Comparison of ENCODE assay signal across 14 mouse cellular contexts in genomic region chrY:90734334-90734696, GRCm38 (mm10). TPM values are rescaled to one million over a fixed set of nuclear protein-coding genes. Genes with fewer than 3 reads are reported as not detected.
DNase-seq lines count a peak whose midpoint lies in the region; ATAC-seq and TF ChIP-seq lines count a peak whose summit lies in the region.
"Not testable (repeated sequence)": the region's sequence is repeated elsewhere in the genome, so short reads cannot be mapped to it uniquely, and the experiment has no call there.
"Had no signal": no experiment of that assay in that cellular context is flagged by ENCODE, and none has a peak within 500 bp of the region (broad histone marks: within the 10 kb centered on the region; RNA-seq: fewer than 3 reads in every experiment).

No protein-coding gene starts in this region.

- 65% methylated on average over 6 of the region's 8 CpGs for WGBS in lung, embryonic 14.5 days

- dilution Hi-C loops in CH12.LX (cut with MboI; ENCODE audit: extremely low pct_ligation_motif_present, extremely low pct_unique_long_range_greater_than_20kb, low sequenced_read_pairs) = not testable (repeated sequence)

- DNase-seq in CH12.LX (ENCODE audit: extremely low read depth) = peak; percentile 97
- DNase-seq in adrenal gland, adult 8-10 months = peak; percentile 4
- DNase-seq in gastrocnemius, postnatal 10 days = peak; percentile 17
- DNase-seq in kidney, adult 18-20 months = peak; percentile 46
- peak; percentile 19 for DNase-seq in lung, embryonic 14.5 days
- peak; percentile 25 for DNase-seq in right cerebral cortex, postnatal 14 days
- peak; percentile 18 to 80 for DNase-seq in urinary bladder, postnatal 4 days (ENCODE audit: low spot score in 2 of 2)

- in situ Hi-C loops in CH12.LX (cut with MboI; ENCODE audit: low pct_ligation_motif_present, low pct_unique_long_range_greater_than_20kb, low sequenced_read_pairs) = not testable (repeated sequence)

- H3K36me3 ChIP-seq in CH12.LX (replicated peaks in 1 of 2; ENCODE audit: control insufficient read depth in 1 of 2, insufficient read depth in 1 of 2, low read length in 1 of 2) = peaks cover 19 to 27% of the 10 kb centered on the region in 2 experiments
- peaks cover 36% of the 10 kb centered on the region for H3K36me3 ChIP-seq in lung, embryonic 14.5 days (ENCODE audit: insufficient read depth)

- peak; percentile 34; the same call in 1 of the 2 replicates for ATAC-seq in common myeloid progenitor, adult 5-6 weeks (replicated peaks; ENCODE audit: low read depth, poor library complexity, severe bottlenecking)
- ATAC-seq in lung, embryonic 14.5 days (ENCODE audit: insufficient read depth) = not testable (repeated sequence)

- not testable (repeated sequence) for H3K9ac ChIP-seq in CH12.LX (ENCODE audit: insufficient read depth, low read depth); lung, embryonic 14.5 days

- H3K4me2 ChIP-seq in CH12.LX (ENCODE audit: insufficient read depth, low read depth, poor library complexity, severe bottlenecking); lung, embryonic 14.5 days: not testable (repeated sequence)

- peaks cover 27% of the 10 kb centered on the region for H3K9me3 ChIP-seq in CH12.LX (replicated peaks; ENCODE audit: low read length)
- H3K9me3 ChIP-seq in lung, embryonic 14.5 days (ENCODE audit: low read depth, low read length) = peaks cover 29% of the 10 kb centered on the region

- TF ChIP-seq CTCF in CH12.LX (conservative IDR thresholded peaks at IDR 0.05 in 1 of 2, IDR thresholded peaks at IDR 0.05 in 1 of 2; ENCODE audit: low read depth in 2 of 2, low read length in 2 of 2); lung, embryonic 14.5 days (IDR thresholded peaks at IDR 0.05; ENCODE audit: low read depth): not testable (repeated sequence)

- H3K27ac ChIP-seq in CH12.LX (ENCODE audit: insufficient read depth, low read depth); lung, embryonic 14.5 days (ENCODE audit: low read depth): not testable (repeated sequence)

- not testable (repeated sequence) for H3K27me3 ChIP-seq in CH12.LX (replicated peaks); lung, embryonic 14.5 days (ENCODE audit: insufficient read depth, low read length)

- H3K4me1 ChIP-seq in CH12.LX (ENCODE audit: control insufficient read depth in 1 of 2, insufficient read depth in 2 of 2); lung, embryonic 14.5 days (ENCODE audit: insufficient read depth): not testable (repeated sequence)

- TF ChIP-seq POLR2A in CH12.LX (IDR thresholded peaks at IDR 0.05; ENCODE audit: low read depth, low read length) = not testable (repeated sequence)

- H3K4me3 ChIP-seq in CH12.LX (replicated peaks in 1 of 3; ENCODE audit: low read depth in 2 of 3, low read length in 2 of 3, poor library complexity in 1 of 3); lung, embryonic 14.5 days (ENCODE audit: low read depth, low read length): not testable (repeated sequence)

- TF ChIP-seq EP300 in CH12.LX (IDR thresholded peaks at IDR 0.05; ENCODE audit: low read length) = not testable (repeated sequence)

- H3K79me2 ChIP-seq in CH12.LX (replicated peaks; ENCODE audit: control insufficient read depth, extremely low read depth, insufficient read depth, poor library complexity, severe bottlenecking) = not testable (repeated sequence)

- not testable (repeated sequence) for TF ChIP-seq RAD21 in CH12.LX (IDR thresholded peaks at IDR 0.05; ENCODE audit: low read depth, low read length)

RNA-seq across cellular contexts. Expression of gene Gm21860, which starts 20.3 kb away (rescaled TPM):
- not detected in 2 replicates for total RNA-seq in CH12.LX (2012; rRNA removed)
- not detected in 2 replicates for total RNA-seq in CH12.LX (2014; rRNA removed)
- polyA plus RNA-seq in CH12.LX (2012; ENCODE audit: insufficient read length, low read depth) = not detected in 2 replicates
- not detected for total RNA-seq in adrenal gland, adult 8-10 months (2022)
- not detected in 2 replicates for total RNA-seq in common myeloid progenitor, adult 5-6 weeks (2017)
- total RNA-seq in gastrocnemius, postnatal 10 days (2021) = not detected
- not detected in 2 replicates for polyA plus RNA-seq in lung, embryonic 14.5 days (2014; fragmentation: Nextera tagmentation; extraction: Ambion mirVana)
- polyA plus RNA-seq: activated CD4-positive, CD25-positive, alpha-beta regulatory T cell, adult 4 months; forebrain, embryonic 16.5 days; heart, embryonic 14.5 days; liver, embryonic 14.5 days; midbrain, embryonic 10.5 days; stomach, embryonic 15.5 days had no signal

RNA-seq across cellular contexts. Expression of gene Gm47283, which starts 50.2 kb away (rescaled TPM):
- not detected in 2 replicates for total RNA-seq in CH12.LX (2012; rRNA removed)
- not detected in 2 replicates for total RNA-seq in CH12.LX (2014; rRNA removed)
- not detected in 2 replicates for polyA plus RNA-seq in CH12.LX (2012; ENCODE audit: insufficient read length, low read depth)
- total RNA-seq in adrenal gland, adult 8-10 months (2022) = not detected
- total RNA-seq in common myeloid progenitor, adult 5-6 weeks (2017) = not detected in 2 replicates
- total RNA-seq in gastrocnemius, postnatal 10 days (2021) = not detected
- not detected in 2 replicates for polyA plus RNA-seq in lung, embryonic 14.5 days (2014; fragmentation: Nextera tagmentation; extraction: Ambion mirVana)
- polyA plus RNA-seq: activated CD4-positive, CD25-positive, alpha-beta regulatory T cell, adult 4 months; forebrain, embryonic 16.5 days; heart, embryonic 14.5 days; liver, embryonic 14.5 days; midbrain, embryonic 10.5 days; stomach, embryonic 15.5 days had no signal

Comparison
In these comparisons a context has a peak if more than half of its experiments do, and no peak if none do; other contexts are left out.
1. DNase-seq: peak in every context shown above with its lines; median percentile 97 in CH12.LX; 49 in urinary bladder, postnatal 4 days; 46 in kidney, adult 18-20 months; 25 in right cerebral cortex, postnatal 14 days; 19 in lung, embryonic 14.5 days; 17 in gastrocnemius, postnatal 10 days; 4 in adrenal gland, adult 8-10 months.